Mouse (Mus musculus): Measurements from ENCODE around the gene Adig.

Gene Adig

GRCm38 (mm10) chr2:158524129-158524860 is 21.9 kb downstream of the Adig start:
- CTCF ChIA-PET = interaction anchor here in 2 of 4 experiments (0.5 to 1.3 kb wide), 5 partner anchors 22 to 144 kb away, joined by 3 to 6 read pairs (median 3); no protein-coding TSS in a partner anchor
- POLR2A ChIA-PET = interaction anchor here in 1 of 4 experiments (0.6 to 0.8 kb wide), 2 partner anchors 15 to 334 kb away, joined by 3 read pairs; no protein-coding TSS in a partner anchor

- CTCF ChIA-PET = interaction anchor here (0.6 to 2.3 kb wide), 36 partner anchors 11 to 1863 kb away, joined by 3 to 20 read pairs (median 4); partner anchors contain the start of genes Actr5 (in 1 of the 4) and Slc32a1 (in 1 of the 4)
- POLR2A ChIA-PET = interaction anchor here (0.6 to 1.3 kb wide), 5 partner anchors 12 to 187 kb away, joined by 3 to 4 read pairs (median 3); no protein-coding TSS in a partner anchor
Observed at GRCm38 (mm10) chr2:158534090-158534489, 31.7 kb downstream of the Adig start.

- ChIA-PET CTCF (interaction anchor here (0.6 to 2.2 kb wide), 33 partner anchors 11 to 1863 kb away, joined by 3 to 20 read pairs (median 4); partner anchors contain the start of genes Actr5 (in 1 of the 4) and Slc32a1 (in 1 of the 4)), POLR2A (interaction anchor here in 3 of 4 experiments (0.8 to 1.3 kb wide), 4 partner anchors 12 to 176 kb away, joined by 3 read pairs; no protein-coding TSS in a partner anchor)
Observed at GRCm38 (mm10) chr2:158534559-158534958, 32.1 kb downstream of the Adig start.

GRCm38 (mm10) chr2:158539433-158540305 is 37.3 kb downstream of the Adig start:
- CTCF ChIA-PET = interaction anchor here (0.6 to 2.7 kb wide), 13 partner anchors 7 to 144 kb away, joined by 3 to 6 read pairs (median 3); no protein-coding TSS in a partner anchor
- POLR2A ChIA-PET = interaction anchor here in 2 of 4 experiments (1.2 to 1.8 kb wide), 6 partner anchors 22 to 255 kb away, joined by 3 to 5 read pairs (median 4); partner anchors contain the start of gene Dhx35 (in 1 of the 2)

- CTCF ChIA-PET = interaction anchor here (0.5 to 1.8 kb wide), 7 partner anchors 9 to 1826 kb away, joined by 3 to 6 read pairs (median 3); no protein-coding TSS in a partner anchor
- POLR2A ChIA-PET = interaction anchor here in 2 of 4 experiments (0.6 to 1.2 kb wide), 4 partner anchors 9 to 223 kb away, joined by 3 to 5 read pairs (median 3); no protein-coding TSS in a partner anchor
Observed at GRCm38 (mm10) chr2:158541286-158541685, 38.9 kb downstream of the Adig start.

GRCm38 (mm10) chr2:158545266-158545665 is 42.9 kb downstream of the Adig start:
- POLR2A ChIA-PET = interaction anchor here in 2 of 4 experiments (0.7 to 1.3 kb wide), 4 partner anchors 16 to 223 kb away, joined by 3 to 6 read pairs (median 4); no protein-coding TSS in a partner anchor

GRCm38 (mm10) chr2:158546751-158547150 is 44.3 kb downstream of the Adig start:
- ChIA-PET CTCF (interaction anchor here (0.5 to 2.8 kb wide), 113 partner anchors 8 to 1556 kb away, joined by 3 to 117 read pairs (median 5); partner anchors contain the start of genes Actr5 (in 3 of the 4), Snhg11 (in 3 of the 4), Slc32a1 (in 2 of the 4) and Adig (in 1 of the 4)), POLR2A (interaction anchor here in 3 of 4 experiments (0.5 to 2.2 kb wide), 29 partner anchors 13 to 1852 kb away, joined by 3 to 10 read pairs (median 3); partner anchors contain the start of genes Actr5 (in 2 of the 3), Fam83d (in 1 of the 3) and Slc32a1 (in 1 of the 3))

More at GRCm38 (mm10) chr2:158545266-158545665, 42.9 kb downstream of the Adig start:
- CTCF ChIA-PET = interaction anchor here (0.6 to 2.8 kb wide), 7 partner anchors 11 to 175 kb away, joined by 4 to 117 read pairs (median 19); partner anchors contain the start of gene Actr5 (in 1 of the 4)

GRCm38 (mm10) chr2:158550067-158550466 is 47.7 kb downstream of the Adig start:
- ChIA-PET POLR2A (interaction anchor here in 3 of 4 experiments (0.6 to 2.1 kb wide), 12 partner anchors 11 to 94 kb away, joined by 3 to 7 read pairs (median 3); partner anchors contain the start of gene Actr5 (in 1 of the 3)), CTCF (interaction anchor here (0.5 to 5.8 kb wide), 72 partner anchors 8 to 1873 kb away, joined by 3 to 66 read pairs (median 5); partner anchors contain the start of genes Actr5 (in 3 of the 4), Slc32a1 (in 2 of the 4) and Fam83d (in 1 of the 4))

- CTCF ChIA-PET = interaction anchor here in 3 of 4 experiments (0.5 to 3.1 kb wide), 12 partner anchors 8 to 211 kb away, joined by 3 to 33 read pairs (median 6); partner anchors contain the start of gene Actr5 (in 2 of the 3)
- POLR2A ChIA-PET = interaction anchor here in 3 of 4 experiments (0.6 to 2.8 kb wide), 9 partner anchors 16 to 330 kb away, joined by 3 to 14 read pairs (median 3); partner anchors contain the start of genes Actr5 (in 2 of the 3) and Slc32a1 (in 1 of the 3)
Observed at GRCm38 (mm10) chr2:158554366-158554765, 52.0 kb downstream of the Adig start.

GRCm38 (mm10) chr2:158555252-158555651 is 52.8 kb downstream of the Adig start:
- POLR2A ChIA-PET = interaction anchor here in 3 of 4 experiments (0.5 to 2.8 kb wide), 15 partner anchors 39 to 1757 kb away, joined by 3 to 14 read pairs (median 3); partner anchors contain the start of genes Actr5 (in 2 of the 3) and Slc32a1 (in 1 of the 3)
- CTCF ChIA-PET = interaction anchor here (0.6 to 3.1 kb wide), 25 partner anchors 8 to 157 kb away, joined by 3 to 33 read pairs (median 4); partner anchors contain the start of genes Actr5 (in 2 of the 4) and Slc32a1 (in 1 of the 4)

- CTCF ChIA-PET = interaction anchor here (0.6 to 3.1 kb wide), 26 partner anchors 8 to 723 kb away, joined by 3 to 33 read pairs (median 4); partner anchors contain the start of genes Actr5 (in 2 of the 4) and Slc32a1 (in 1 of the 4)
- POLR2A ChIA-PET = interaction anchor here in 3 of 4 experiments (0.5 to 2.8 kb wide), 12 partner anchors 28 to 1756 kb away, joined by 3 to 14 read pairs (median 4); partner anchors contain the start of gene Slc32a1 (in 1 of the 3)
Observed at GRCm38 (mm10) chr2:158555812-158556211, 53.4 kb downstream of the Adig start.

- POLR2A ChIA-PET = interaction anchor here (0.5 to 2.8 kb wide), 13 partner anchors 8 to 1200 kb away, joined by 3 to 14 read pairs (median 5); partner anchors contain the start of gene Slc32a1 (in 1 of the 4)
- CTCF ChIA-PET = interaction anchor here (0.6 to 3.1 kb wide), 29 partner anchors 8 to 722 kb away, joined by 3 to 33 read pairs (median 6); partner anchors contain the start of genes Actr5 (in 2 of the 4) and Slc32a1 (in 1 of the 4)
Observed at GRCm38 (mm10) chr2:158556225-158556624, 53.8 kb downstream of the Adig start.

- ChIA-PET CTCF (interaction anchor here (0.6 to 3.1 kb wide), 22 partner anchors 10 to 313 kb away, joined by 3 to 33 read pairs (median 6); partner anchors contain the start of genes Actr5 (in 1 of the 4) and Slc32a1 (in 1 of the 4)), POLR2A (interaction anchor here in 3 of 4 experiments (0.5 to 2.8 kb wide), 12 partner anchors 8 to 1199 kb away, joined by 3 to 14 read pairs (median 4); partner anchors contain the start of genes Actr5 (in 1 of the 3) and Slc32a1 (in 1 of the 3))
Observed at GRCm38 (mm10) chr2:158556750-158557149, 54.3 kb downstream of the Adig start.

All from embryonic stem cell, embryonic (primary cell).